Mouse (Mus musculus) kidney, postnatal 0 days (tissue): Measurements from ENCODE around the gene Ell2. TPM values are rescaled to one million over a fixed set of nuclear protein-coding genes. Genes with fewer than 3 reads are reported as not detected.

ENCODE experiments used
- ATAC-seq: fragments of 200-750 bp; cut with Nextera tagmentation; replicated peaks from 2 replicates; pipeline ENCODE4 v1.8.0; 2017; ENCODE audit warnings: low read depth, moderate number of reproducible peaks, moderate TSS enrichment, moderate library complexity; ENCODE audit not compliant: low FRiP score
- DNase-seq: peaks from one replicate; pipeline ENCODE4 v3.0.0-alpha.2; 2016; ENCODE audit warnings: low spot score
- H3K27ac ChIP-seq: fragments of 300-500 bp; sonication (generic); 2 replicates; pipeline ENCODE4 v1.5.1; 2014; ENCODE audit warnings: mild to moderate bottlenecking
- H3K27me3 ChIP-seq: fragments of 300-500 bp; sonication (generic); 2 replicates; pipeline ENCODE4 v1.6.1; 2014; ENCODE audit warnings: low read length, mixed read lengths; ENCODE audit not compliant: insufficient read depth
- H3K36me3 ChIP-seq: fragments of 300-500 bp; sonication (generic); 2 replicates; pipeline ENCODE4 v1.6.1; 2014; ENCODE audit warnings: low read length, mixed read lengths; ENCODE audit not compliant: insufficient read depth
- H3K4me1 ChIP-seq: fragments of 300-500 bp; sonication (generic); replicated peaks from 2 replicates; pipeline ENCODE4 v1.6.1; 2014; ENCODE audit warnings: antibody characterized with exemption, low read length, mixed read lengths; ENCODE audit not compliant: insufficient read depth
- H3K4me2 ChIP-seq: fragments of 300-500 bp; sonication (generic); 2 replicates; pipeline ENCODE4 v1.6.1; 2014; ENCODE audit warnings: mild to moderate bottlenecking, low read length, moderate library complexity, mixed read lengths
- H3K4me3 ChIP-seq: fragments of 300-500 bp; sonication (generic); replicated peaks from 2 replicates; pipeline ENCODE4 v1.5.1; 2014; ENCODE audit warnings: low read depth, low read length
- H3K9ac ChIP-seq: fragments of 300-500 bp; sonication (generic); 2 replicates; pipeline ENCODE4 v1.6.1; 2014; ENCODE audit warnings: low read depth, low read length
- H3K9me3 ChIP-seq: fragments of 300-500 bp; sonication (generic); replicated peaks from 2 replicates; pipeline ENCODE4 v1.6.1; 2016; ENCODE audit warnings: low read length, inconsistent platforms, mixed read lengths
- CTCF ChIP-seq: IDR thresholded peaks from 2 replicates; pipeline ENCODE4 v1.5.1; 2016; ENCODE audit warnings: antibody characterized with exemption, low read depth, mild to moderate bottlenecking, moderate library complexity
- WGBS: fragments of 180-500 bp; shearing (Covaris S2); extraction: QIAGEN DNeasy Blood & Tissue Kit; methylation state at CpG from one replicate; pipeline ENCODE4 v1.1.7; 2014; 5-methylcytosine and 5-hydroxymethylcytosine counted together
- polyA plus RNA-seq: library from polyadenylated mRNA; unstranded; fragments of >200 nt; fragmentation: Nextera tagmentation; extraction: Ambion mirVana; gene quantifications from 2 replicates; pipeline ENCODE4 v1.2.1, GENCODE M21; 2015

The Ell2 gene
- polyA plus RNA-seq, 1 experiment from 2014 or later: 5.8 TPM

GRCm38 (mm10) chr13:75760859-75761548, 54.4 kb downstream of the Ell2 start:
- H3K9me3 ChIP-seq: no peaks in the 10 kb centered on the region
- no peak overlapping the region for H3K27ac ChIP-seq
- H3K9ac ChIP-seq: no peak overlapping the region
- no peak overlapping the region for H3K4me2 ChIP-seq
- ATAC-seq (no peak), DNase-seq (no peak)
- no peaks in the 10 kb centered on the region for H3K27me3 ChIP-seq
- peaks cover 5% of the 10 kb centered on the region; the same call in 1 of the 2 replicates for H3K36me3 ChIP-seq
- no peak for TF ChIP-seq CTCF
- no peaks in the 10 kb centered on the region for H3K4me1 ChIP-seq
- no peak overlapping the region for H3K4me3 ChIP-seq
- WGBS: 92% methylated on average over 4 of the region's 4 CpGs

- H3K4me2 ChIP-seq: no peak overlapping the region
- peaks cover 5% of the 10 kb centered on the region; the same call in 1 of the 2 replicates for H3K36me3 ChIP-seq
- H3K4me1 ChIP-seq: no peaks in the 10 kb centered on the region
- H3K9ac ChIP-seq: no peak overlapping the region
- no peaks in the 10 kb centered on the region for H3K27me3 ChIP-seq
- no peak overlapping the region for H3K27ac ChIP-seq
- WGBS: 83% methylated on average over 4 of the region's 4 CpGs
- H3K4me3 ChIP-seq: no peak overlapping the region
- DNase-seq (no peak), ATAC-seq (no peak)
- no peaks in the 10 kb centered on the region for H3K9me3 ChIP-seq
- no peak for TF ChIP-seq CTCF
These were observed 56.2 kb downstream of the Ell2 start for GRCm38 (mm10) chr13:75762759-75763158.

GRCm38 (mm10) chr13:75763280-75763679, 56.7 kb downstream of the Ell2 start:
- H3K27me3 ChIP-seq: no peaks in the 10 kb centered on the region
- no peak overlapping the region for H3K9ac ChIP-seq
- peaks cover 5% of the 10 kb centered on the region; the same call in 1 of the 2 replicates for H3K36me3 ChIP-seq
- DNase-seq (no peak), ATAC-seq (no peak)
- no peak overlapping the region for H3K4me3 ChIP-seq
- 21% methylated on average over 3 of the region's 3 CpGs for WGBS
- H3K9me3 ChIP-seq: no peaks in the 10 kb centered on the region
- H3K4me1 ChIP-seq: no peaks in the 10 kb centered on the region
- H3K27ac ChIP-seq: no peak overlapping the region
- no peak for TF ChIP-seq CTCF
- H3K4me2 ChIP-seq: no peak overlapping the region

- Histone ChIP-seq H3K27ac (no peak overlapping the region), H3K4me2 (no peak overlapping the region), H3K36me3 (peaks cover 5% of the 10 kb centered on the region; the same call in 1 of the 2 replicates), H3K4me3 (no peak overlapping the region), H3K4me1 (no peaks in the 10 kb centered on the region), H3K9ac (no peak overlapping the region), H3K27me3 (no peaks in the 10 kb centered on the region), H3K9me3 (no peaks in the 10 kb centered on the region)
- no peak for TF ChIP-seq CTCF
- ATAC-seq: no peak
- WGBS: 69% methylated on average over 1 of the region's 1 CpGs
- no peak for DNase-seq
These were observed 59.2 kb downstream of the Ell2 start for GRCm38 (mm10) chr13:75765742-75766141.

GRCm38 (mm10) chr13:75766238-75766637, 59.7 kb downstream of the Ell2 start:
- H3K4me3 ChIP-seq: no peak overlapping the region
- H3K36me3 ChIP-seq: peaks cover 5% of the 10 kb centered on the region; the same call in 1 of the 2 replicates
- DNase-seq (no peak), ATAC-seq (no peak)
- no peaks in the 10 kb centered on the region for H3K4me1 ChIP-seq
- H3K9ac ChIP-seq: no peak overlapping the region
- TF ChIP-seq CTCF: no peak
- WGBS: 60% methylated on average over 5 of the region's 5 CpGs
- no peak overlapping the region for H3K27ac ChIP-seq
- no peaks in the 10 kb centered on the region for H3K9me3 ChIP-seq
- no peak overlapping the region for H3K4me2 ChIP-seq
- H3K27me3 ChIP-seq: no peaks in the 10 kb centered on the region

GRCm38 (mm10) chr13:75766967-75767366, 60.4 kb downstream of the Ell2 start:
- Histone ChIP-seq H3K4me1 (no peaks in the 10 kb centered on the region), H3K9ac (no peak overlapping the region), H3K4me2 (no peak overlapping the region), H3K27ac (no peak overlapping the region), H3K4me3 (no peak overlapping the region), H3K36me3 (peaks cover 5% of the 10 kb centered on the region; the same call in 1 of the 2 replicates), H3K27me3 (no peaks in the 10 kb centered on the region), H3K9me3 (no peaks in the 10 kb centered on the region)
- no peak for TF ChIP-seq CTCF
- WGBS: 90% methylated on average over 2 of the region's 2 CpGs
- DNase-seq (no peak), ATAC-seq (no peak)

- no peak overlapping the region for H3K9ac ChIP-seq
- no peaks in the 10 kb centered on the region for H3K9me3 ChIP-seq
- DNase-seq (no peak), ATAC-seq (no peak)
- no peak for TF ChIP-seq CTCF
- no peaks in the 10 kb centered on the region for H3K36me3 ChIP-seq
- 95% methylated on average over 2 of the region's 2 CpGs for whole genome bisulfite sequencing
- no peak overlapping the region for H3K27ac ChIP-seq
- no peaks in the 10 kb centered on the region for H3K27me3 ChIP-seq
- H3K4me2 ChIP-seq: no peak overlapping the region
- H3K4me3 ChIP-seq: no peak overlapping the region
- H3K4me1 ChIP-seq: no peaks in the 10 kb centered on the region
These were observed 64.2 kb downstream of the Ell2 start for GRCm38 (mm10) chr13:75770744-75771143.
